Mouse (Mus musculus): Measurements from ENCODE around the gene Lhx8. TPM values are rescaled to one million over a fixed set of nuclear protein-coding genes. Genes with fewer than 3 reads are reported as not detected.

The Lhx8 gene
- polyA plus RNA-seq, 1 experiment from 2014 or later, result 25.3 TPM

GRCm38 (mm10) chr3:154305163-154305884, 25.1 kb downstream of the Lhx8 start:
- Histone ChIP-seq H3K4me3 (no peak overlapping the region), H3K4me1 (no peaks in the 10 kb centered on the region), H3K9ac (replicated peaks) (no peak overlapping the region), H3K27me3 (no peaks in the 10 kb centered on the region), H3K36me3 (no peaks in the 10 kb centered on the region), H3K4me2 (replicated peaks) (no peak overlapping the region), H3K27ac (replicated peaks) (no peak overlapping the region), H3K9me3 (no peaks in the 10 kb centered on the region)
- 74% methylated on average over 16 of the region's 16 CpGs for WGBS
- ATAC-seq (replicated peaks), result no peak

- ATAC-seq (replicated peaks), result no peak
- no peak overlapping the region for H3K27ac ChIP-seq (replicated peaks)
- H3K4me1 ChIP-seq, result peaks cover 6% of the 10 kb centered on the region; the same call in 1 of the 2 replicates
- H3K36me3 ChIP-seq, result no peaks in the 10 kb centered on the region
- no peak overlapping the region for H3K4me3 ChIP-seq
- no peaks in the 10 kb centered on the region for H3K27me3 ChIP-seq
- no peak overlapping the region for H3K4me2 ChIP-seq (replicated peaks)
- 93% methylated on average over 4 of the region's 4 CpGs for WGBS
- H3K9me3 ChIP-seq, result no peaks in the 10 kb centered on the region
- H3K9ac ChIP-seq (replicated peaks), result no peak overlapping the region
Observed at GRCm38 (mm10) chr3:154301102-154301501, 29.4 kb downstream of the Lhx8 start.

GRCm38 (mm10) chr3:154300006-154300405, 30.5 kb downstream of the Lhx8 start:
- Histone ChIP-seq H3K27me3 (no peaks in the 10 kb centered on the region), H3K9ac (replicated peaks) (no peak overlapping the region), H3K27ac (replicated peaks) (no peak overlapping the region), H3K4me1 (peaks cover 6% of the 10 kb centered on the region; the same call in 1 of the 2 replicates), H3K4me2 (replicated peaks) (no peak overlapping the region), H3K4me3 (no peak overlapping the region), H3K9me3 (no peaks in the 10 kb centered on the region), H3K36me3 (no peaks in the 10 kb centered on the region)
- no peak for ATAC-seq (replicated peaks)
- 92% methylated on average over 9 of the region's 9 CpGs for WGBS

- H3K9ac ChIP-seq (replicated peaks), result no peak overlapping the region
- H3K27ac ChIP-seq (replicated peaks), result no peak overlapping the region
- no peak overlapping the region for H3K4me3 ChIP-seq
- no peak for ATAC-seq (replicated peaks)
- no peaks in the 10 kb centered on the region for H3K27me3 ChIP-seq
- peaks cover 6% of the 10 kb centered on the region; the same call in 1 of the 2 replicates for H3K4me1 ChIP-seq
- H3K4me2 ChIP-seq (replicated peaks), result no peak overlapping the region
- no peaks in the 10 kb centered on the region for H3K36me3 ChIP-seq
- H3K9me3 ChIP-seq, result no peaks in the 10 kb centered on the region
Observed at GRCm38 (mm10) chr3:154298490-154298889, 32.0 kb downstream of the Lhx8 start.

GRCm38 (mm10) chr3:154297499-154297898, 33.0 kb downstream of the Lhx8 start:
- H3K27ac ChIP-seq (replicated peaks), result no peak overlapping the region
- WGBS, result 58% methylated on average over 6 of the region's 6 CpGs
- H3K9me3 ChIP-seq, result no peaks in the 10 kb centered on the region
- H3K4me1 ChIP-seq, result peaks cover 6% of the 10 kb centered on the region; the same call in 1 of the 2 replicates
- H3K4me3 ChIP-seq, result no peak overlapping the region
- no peaks in the 10 kb centered on the region for H3K27me3 ChIP-seq
- H3K4me2 ChIP-seq (replicated peaks), result no peak overlapping the region
- no peaks in the 10 kb centered on the region for H3K36me3 ChIP-seq
- no peak overlapping the region for H3K9ac ChIP-seq (replicated peaks)
- no peak; the same call in 1 of the 2 replicates for ATAC-seq (replicated peaks)

GRCm38 (mm10) chr3:154294924-154295834, 35.3 kb downstream of the Lhx8 start:
- WGBS, result 94% methylated on average over 17 of the region's 17 CpGs

GRCm38 (mm10) chr3:154293839-154294490, 36.5 kb downstream of the Lhx8 start:
- 75% methylated on average over 9 of the region's 9 CpGs for WGBS

More at GRCm38 (mm10) chr3:154294924-154295834, 35.3 kb downstream of the Lhx8 start:
- Histone ChIP-seq H3K9me3 (no peaks in the 10 kb centered on the region), H3K4me2 (replicated peaks) (no peak overlapping the region), H3K9ac (replicated peaks) (no peak overlapping the region), H3K27me3 (no peaks in the 10 kb centered on the region), H3K36me3 (no peaks in the 10 kb centered on the region), H3K4me3 (no peak overlapping the region), H3K27ac (replicated peaks) (no peak overlapping the region), H3K4me1 (peaks cover 6% of the 10 kb centered on the region; the same call in 1 of the 2 replicates)
- no peak for ATAC-seq (replicated peaks)

GRCm38 (mm10) chr3:154292126-154292525, 38.3 kb downstream of the Lhx8 start:
- H3K4me3 ChIP-seq, result no peak overlapping the region

More at GRCm38 (mm10) chr3:154293839-154294490, 36.5 kb downstream of the Lhx8 start:
- H3K27ac ChIP-seq (replicated peaks), result no peak overlapping the region
- H3K9ac ChIP-seq (replicated peaks), result no peak overlapping the region
- H3K4me2 ChIP-seq (replicated peaks), result no peak overlapping the region
- no peaks in the 10 kb centered on the region for H3K9me3 ChIP-seq
- no peaks in the 10 kb centered on the region for H3K27me3 ChIP-seq
- ATAC-seq (replicated peaks), result no peak
- H3K36me3 ChIP-seq, result no peaks in the 10 kb centered on the region
- H3K4me3 ChIP-seq, result no peak overlapping the region
- peaks cover 6% of the 10 kb centered on the region; the same call in 1 of the 2 replicates for H3K4me1 ChIP-seq

GRCm38 (mm10) chr3:154290351-154290750, 40.1 kb downstream of the Lhx8 start:
- Histone ChIP-seq H3K4me2 (replicated peaks) (no peak overlapping the region), H3K9ac (replicated peaks) (no peak overlapping the region), H3K4me3 (no peak overlapping the region), H3K27me3 (no peaks in the 10 kb centered on the region), H3K36me3 (no peaks in the 10 kb centered on the region), H3K4me1 (no peaks in the 10 kb centered on the region), H3K27ac (replicated peaks) (no peak overlapping the region), H3K9me3 (no peaks in the 10 kb centered on the region)
- no peak for ATAC-seq (replicated peaks)
- WGBS, result 89% methylated on average over 2 of the region's 2 CpGs

More at GRCm38 (mm10) chr3:154292126-154292525, 38.3 kb downstream of the Lhx8 start:
- H3K27me3 ChIP-seq, result no peaks in the 10 kb centered on the region
- no peaks in the 10 kb centered on the region for H3K9me3 ChIP-seq
- no peak overlapping the region for H3K4me2 ChIP-seq (replicated peaks)
- no peaks in the 10 kb centered on the region for H3K4me1 ChIP-seq
- no peaks in the 10 kb centered on the region for H3K36me3 ChIP-seq
- ATAC-seq (replicated peaks), result no peak
- WGBS, result 65% methylated on average over 5 of the region's 5 CpGs
- no peak overlapping the region for H3K27ac ChIP-seq (replicated peaks)
- H3K9ac ChIP-seq (replicated peaks), result no peak overlapping the region

- ATAC-seq (replicated peaks), result no peak
- Histone ChIP-seq H3K4me1 (no peaks in the 10 kb centered on the region), H3K9me3 (no peaks in the 10 kb centered on the region), H3K27me3 (no peaks in the 10 kb centered on the region), H3K4me2 (replicated peaks) (no peak overlapping the region), H3K9ac (replicated peaks) (no peak overlapping the region), H3K36me3 (no peaks in the 10 kb centered on the region), H3K27ac (replicated peaks) (no peak overlapping the region), H3K4me3 (no peak overlapping the region)
- WGBS, result 80% methylated on average over 4 of the region's 4 CpGs
Observed at GRCm38 (mm10) chr3:154288429-154289069, 41.9 kb downstream of the Lhx8 start.

GRCm38 (mm10) chr3:154287217-154287616, 43.2 kb downstream of the Lhx8 start:
- Histone ChIP-seq H3K9ac (replicated peaks) (no peak overlapping the region), H3K36me3 (no peaks in the 10 kb centered on the region), H3K9me3 (no peaks in the 10 kb centered on the region), H3K27ac (replicated peaks) (no peak overlapping the region), H3K4me2 (replicated peaks) (no peak overlapping the region), H3K4me3 (no peak overlapping the region), H3K27me3 (no peaks in the 10 kb centered on the region), H3K4me1 (no peaks in the 10 kb centered on the region)
- WGBS, result 88% methylated on average over 2 of the region's 2 CpGs
- ATAC-seq (replicated peaks), result no peak
